Mouse (Mus musculus): Measurements from ENCODE around the gene Wnt3. TPM values are rescaled to one million over a fixed set of nuclear protein-coding genes. Genes with fewer than 3 reads are reported as not detected.
A peak's percentile ranks its signal among the peaks of the same experiment; 100 is the strongest.

The Wnt3 gene
- total and polyA plus RNA-seq, 3 experiments = 0.04 TPM; not detected in 2

GRCm38 (mm10) chr11:103758054-103758453, 15.9 kb upstream of the Wnt3 start:
- H3K4me2 ChIP-seq (ENCODE audit: insufficient read depth, low read depth, poor library complexity, severe bottlenecking) = no peak overlapping the region
- no peak; the same call in 1 of the 2 replicates for TF ChIP-seq SMC3 (IDR thresholded peaks at IDR 0.05; ENCODE audit: low read depth, low read length)
- TF ChIP-seq PAX5 (IDR thresholded peaks at IDR 0.05; ENCODE audit: low read length) = no peak
- TF ChIP-seq CTCF (conservative IDR thresholded peaks at IDR 0.05 in 1 of 2, IDR thresholded peaks at IDR 0.05 in 1 of 2; ENCODE audit: low read depth in 2 of 2, low read length in 2 of 2) = peak; percentile 57 to 73
- TF ChIP-seq TCF12 (IDR thresholded peaks at IDR 0.05; ENCODE audit: low read depth, low read length) = no peak
- TF ChIP-seq JUND (conservative IDR thresholded peaks at IDR 0.05; ENCODE audit: low read depth, low read length) = no peak
- no peak for TF ChIP-seq KAT2A (IDR thresholded peaks at IDR 0.05; ENCODE audit: insufficient replicate concordance, low read length)
- TF ChIP-seq HCFC1 (IDR thresholded peaks at IDR 0.05; ENCODE audit: low read depth, low read length) = no peak
- TF ChIP-seq USF1 (IDR thresholded peaks at IDR 0.05; ENCODE audit: low read depth, low read length) = no peak
- TF ChIP-seq BHLHE40 (IDR thresholded peaks at IDR 0.05; ENCODE audit: low read depth, low read length) = no peak
- TF ChIP-seq ZC3H11A (IDR thresholded peaks at IDR 0.05; ENCODE audit: low read depth, low read length) = no peak
- TF ChIP-seq SIN3A (IDR thresholded peaks at IDR 0.05; ENCODE audit: low read length) = no peak
- TF ChIP-seq RAD21 (IDR thresholded peaks at IDR 0.05; ENCODE audit: low read depth, low read length) = peak; percentile 20
- H3K27ac ChIP-seq (ENCODE audit: insufficient read depth, low read depth) = no peak overlapping the region
- peaks cover 63% of the 10 kb centered on the region for H3K27me3 ChIP-seq (replicated peaks)
- dilution Hi-C loops (cut with MboI; ENCODE audit: extremely low pct_ligation_motif_present, extremely low pct_unique_long_range_greater_than_20kb, low sequenced_read_pairs) = no loop called here
- in situ Hi-C loops (cut with MboI; ENCODE audit: low pct_ligation_motif_present, low pct_unique_long_range_greater_than_20kb, low sequenced_read_pairs) = loop anchor here (10.0 kb wide), 1 partner anchor 113 kb away; the partner anchor contains the start of gene Rprml
- no peak for DNase-seq (ENCODE audit: extremely low read depth)
- no peaks in the 10 kb centered on the region for H3K79me2 ChIP-seq (replicated peaks; ENCODE audit: control insufficient read depth, extremely low read depth, insufficient read depth, poor library complexity, severe bottlenecking)
- H3K4me3 ChIP-seq (replicated peaks in 1 of 3; ENCODE audit: low read depth in 2 of 3, low read length in 2 of 3, poor library complexity in 1 of 3) = no peak overlapping the region
- H3K4me1 ChIP-seq (ENCODE audit: control insufficient read depth in 1 of 2, insufficient read depth in 2 of 2) = peaks cover 0 to 3% of the 10 kb centered on the region in 2 experiments; a peak in 1 of 4 replicates
- peaks cover 9% of the 10 kb centered on the region for H3K9me3 ChIP-seq (replicated peaks; ENCODE audit: low read length)
- no peak overlapping the region for H3K9ac ChIP-seq (ENCODE audit: insufficient read depth, low read depth)
- no peaks in the 10 kb centered on the region for H3K36me3 ChIP-seq (replicated peaks in 1 of 2; ENCODE audit: control insufficient read depth in 1 of 2, insufficient read depth in 1 of 2, low read length in 1 of 2)

GRCm38 (mm10) chr11:103758706-103759105, 15.2 kb upstream of the Wnt3 start:
- H3K4me1 ChIP-seq (ENCODE audit: control insufficient read depth in 1 of 2, insufficient read depth in 2 of 2) = peaks cover 0 to 3% of the 10 kb centered on the region in 2 experiments; a peak in 1 of 4 replicates
- in situ Hi-C loops (cut with MboI; ENCODE audit: low pct_ligation_motif_present, low pct_unique_long_range_greater_than_20kb, low sequenced_read_pairs) = loop anchor here (10.0 kb wide), 1 partner anchor 114 kb away; the partner anchor contains the start of gene Rprml

More at GRCm38 (mm10) chr11:103758706-103759105, 15.2 kb upstream of the Wnt3 start:
- no peak for TF ChIP-seq ZNF384 (IDR thresholded peaks at IDR 0.05; ENCODE audit: low read depth, low read length)
- TF ChIP-seq RCOR1 (conservative IDR thresholded peaks at IDR 0.05; ENCODE audit: low read depth, low read length) = no peak
- no peak for TF ChIP-seq NELFE (IDR thresholded peaks at IDR 0.05; ENCODE audit: low read depth, low read length)
- TF ChIP-seq IRF4 (IDR thresholded peaks at IDR 0.05; ENCODE audit: low read depth, low read length) = no peak; the same call in 1 of the 2 replicates
- TF ChIP-seq RAD21 (IDR thresholded peaks at IDR 0.05; ENCODE audit: low read depth, low read length) = peak; percentile 80
- TF ChIP-seq ZC3H11A (IDR thresholded peaks at IDR 0.05; ENCODE audit: low read depth, low read length) = no peak; the same call in 1 of the 2 replicates
- TF ChIP-seq BHLHE40 (IDR thresholded peaks at IDR 0.05; ENCODE audit: low read depth, low read length) = no peak
- TF ChIP-seq CTCF (conservative IDR thresholded peaks at IDR 0.05 in 1 of 2, IDR thresholded peaks at IDR 0.05 in 1 of 2; ENCODE audit: low read depth in 2 of 2, low read length in 2 of 2) = peak; percentile 96 to 98
- no peak for TF ChIP-seq MYC (IDR thresholded peaks at IDR 0.05; ENCODE audit: low read depth, low read length)
- peak; percentile 89 for TF ChIP-seq SMC3 (IDR thresholded peaks at IDR 0.05; ENCODE audit: low read depth, low read length)
- no peak for TF ChIP-seq JUND (conservative IDR thresholded peaks at IDR 0.05; ENCODE audit: low read depth, low read length)
- 0 out of 2 replicates have a peak overlapping the region, but pooled peaks have one; percentile 17 for H3K4me2 ChIP-seq (ENCODE audit: insufficient read depth, low read depth, poor library complexity, severe bottlenecking)
- H3K9me3 ChIP-seq (replicated peaks; ENCODE audit: low read length) = peaks cover 9% of the 10 kb centered on the region
- H3K36me3 ChIP-seq (replicated peaks in 1 of 2; ENCODE audit: control insufficient read depth in 1 of 2, insufficient read depth in 1 of 2, low read length in 1 of 2) = no peaks in the 10 kb centered on the region
- dilution Hi-C loops (cut with MboI; ENCODE audit: extremely low pct_ligation_motif_present, extremely low pct_unique_long_range_greater_than_20kb, low sequenced_read_pairs) = no loop called here
- peak; percentile 79 for DNase-seq (ENCODE audit: extremely low read depth)
- no peak overlapping the region for H3K27ac ChIP-seq (ENCODE audit: insufficient read depth, low read depth)
- H3K27me3 ChIP-seq (replicated peaks) = peaks cover 58% of the 10 kb centered on the region
- H3K9ac ChIP-seq (ENCODE audit: insufficient read depth, low read depth) = no peak overlapping the region
- no peaks in the 10 kb centered on the region for H3K79me2 ChIP-seq (replicated peaks; ENCODE audit: control insufficient read depth, extremely low read depth, insufficient read depth, poor library complexity, severe bottlenecking)
- H3K4me3 ChIP-seq (replicated peaks in 1 of 3; ENCODE audit: low read depth in 2 of 3, low read length in 2 of 3, poor library complexity in 1 of 3) = no peak overlapping the region
